Mouse (Mus musculus) hindbrain, embryonic 12.5 days (tissue): ENCODE measurements around the gene Fermt2. TPM values are rescaled to one million over a fixed set of nuclear protein-coding genes. Genes with fewer than 3 reads are reported as not detected.

ENCODE experiments used
- ATAC-seq: fragments of 200-750 bp; cut with Nextera tagmentation; 2 replicates; pipeline ENCODE4 v1.8.0; 2017; ENCODE audit warnings: moderate TSS enrichment; ENCODE audit not compliant: low FRiP score
- H3K27ac ChIP-seq: fragments of 300-500 bp; sonication (generic); 2 replicates; pipeline ENCODE4 v1.5.1; 2016; ENCODE audit warnings: mild to moderate bottlenecking
- H3K27me3 ChIP-seq: fragments of 300-500 bp; sonication (generic); 2 replicates; pipeline ENCODE4 v1.6.1; 2016; ENCODE audit warnings: mild to moderate bottlenecking
- H3K36me3 ChIP-seq: fragments of 300-500 bp; sonication (generic); 2 replicates; pipeline ENCODE4 v1.6.1; 2016; ENCODE audit warnings: mild to moderate bottlenecking
- H3K4me1 ChIP-seq: fragments of 300-500 bp; sonication (generic); 2 replicates; pipeline ENCODE4 v1.6.1; 2016
- H3K4me2 ChIP-seq: fragments of 300-500 bp; sonication (generic); replicated peaks from 2 replicates; pipeline ENCODE4 v1.6.1; 2016; ENCODE audit warnings: mild to moderate bottlenecking
- H3K4me3 ChIP-seq: fragments of 300-500 bp; sonication (generic); 2 replicates; pipeline ENCODE4 v1.5.1; 2016; ENCODE audit warnings: mild to moderate bottlenecking
- H3K9ac ChIP-seq: fragments of 300-500 bp; sonication (generic); 2 replicates; pipeline ENCODE4 v1.6.1; 2016; ENCODE audit warnings: mild to moderate bottlenecking, moderate library complexity
- H3K9me3 ChIP-seq: fragments of 300-500 bp; sonication (generic); replicated peaks from 2 replicates; pipeline ENCODE4 v1.6.1; 2016; ENCODE audit warnings: mild to moderate bottlenecking
- WGBS: fragments of 180-500 bp; shearing (Covaris S2); methylation state at CpG from one replicate; pipeline ENCODE4 v1.1.7; 2016; 5-methylcytosine and 5-hydroxymethylcytosine counted together
- polyA plus RNA-seq: library from polyadenylated mRNA; unstranded; fragments of >200 nt; fragmentation: Nextera tagmentation; extraction: Ambion mirVana; gene quantifications from 2 replicates; pipeline ENCODE4 v1.2.1, GENCODE M21; 2016

Gene Fermt2
- polyA plus RNA-seq, 1 experiment from 2014 or later, result 75.1 TPM

DNA sequence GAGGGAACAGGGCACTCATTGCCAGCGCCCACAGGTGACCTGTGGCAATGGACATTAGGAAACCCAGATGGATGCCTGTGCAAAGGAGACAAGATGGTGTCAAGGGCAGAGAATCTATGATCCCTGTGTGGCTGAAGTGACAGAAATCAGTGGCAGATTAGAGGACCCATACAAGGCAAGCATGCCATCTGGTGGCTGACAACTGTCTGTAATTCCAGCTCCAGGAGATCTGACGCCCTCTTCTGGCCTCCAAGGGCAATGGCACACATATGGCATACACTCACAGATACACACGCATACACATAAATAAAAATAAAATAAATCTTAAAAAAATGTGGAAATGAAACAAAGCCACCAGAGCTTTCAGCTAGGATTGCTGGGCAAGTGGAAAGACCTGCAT lies 18.2 kb upstream of the Fermt2 start:
- H3K9me3 ChIP-seq, result no peaks in the 10 kb centered on the region
- no peak for ATAC-seq
- no peaks in the 10 kb centered on the region for H3K4me1 ChIP-seq
- H3K4me3 ChIP-seq, result no peak overlapping the region
- no peaks in the 10 kb centered on the region for H3K36me3 ChIP-seq
- no peak overlapping the region for H3K9ac ChIP-seq
- no peak overlapping the region for H3K27ac ChIP-seq
- 78% methylated on average over 3 of the region's 3 CpGs for WGBS
- H3K27me3 ChIP-seq, result no peaks in the 10 kb centered on the region
- H3K4me2 ChIP-seq, result no peak overlapping the region

DNA sequence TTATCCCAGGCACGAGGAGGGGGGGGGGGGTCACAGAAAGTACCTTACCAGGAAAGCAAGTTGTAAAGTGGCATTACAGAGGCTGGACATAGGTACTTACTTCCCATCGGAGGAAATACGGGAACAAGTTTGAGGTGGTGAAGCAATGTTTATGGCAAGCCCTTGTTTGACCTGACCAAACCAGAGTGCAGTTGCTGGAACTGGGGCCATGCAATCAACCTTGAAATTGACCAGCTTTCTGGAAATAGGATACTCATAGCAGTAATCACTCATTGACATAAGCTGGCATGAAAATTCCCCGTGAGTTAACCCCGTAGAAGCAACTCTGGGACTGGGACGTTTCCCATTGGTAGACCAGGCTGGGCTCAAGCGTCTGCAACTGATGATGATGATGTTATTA lies 15.0 kb upstream of the Fermt2 start:
- H3K9me3 ChIP-seq, result no peaks in the 10 kb centered on the region

DNA sequence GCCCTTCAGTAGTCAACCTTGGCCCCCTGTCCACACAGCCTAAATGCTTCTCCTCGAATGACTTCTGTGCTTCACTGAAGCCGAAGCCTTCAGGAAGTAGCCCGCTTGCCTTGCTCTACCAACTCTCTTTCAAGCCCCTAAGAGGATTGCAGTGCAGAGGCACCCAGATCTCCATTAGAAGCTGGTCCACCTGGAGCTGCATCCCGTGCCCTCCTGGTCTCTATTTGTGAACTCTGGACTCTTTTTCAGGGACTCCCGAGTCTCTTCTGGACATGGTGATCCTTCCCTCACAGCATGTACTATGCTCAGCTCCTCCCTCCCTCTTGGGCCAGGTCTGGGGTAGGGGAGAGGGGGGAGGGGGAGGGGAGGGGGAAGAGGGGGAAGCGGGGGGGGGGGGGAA lies 14.1 kb upstream of the Fermt2 start:
- Histone ChIP-seq H3K9ac (no peak overlapping the region), H3K4me2 (no peak overlapping the region), H3K4me3 (no peak overlapping the region), H3K36me3 (no peaks in the 10 kb centered on the region), H3K4me1 (0 out of 2 replicates have a peak, but pooled peaks cover 2% of the 10 kb centered on the region), H3K9me3 (no peaks in the 10 kb centered on the region), H3K27ac (no peak overlapping the region), H3K27me3 (no peaks in the 10 kb centered on the region)
- no peak for ATAC-seq
- 86% methylated on average over 5 of the region's 6 CpGs for WGBS

More for the DNA sequence above, 15.0 kb upstream of the Fermt2 start:
- H3K4me3 ChIP-seq, result no peak overlapping the region
- no peak for ATAC-seq
- no peak overlapping the region for H3K27ac ChIP-seq
- no peaks in the 10 kb centered on the region for H3K36me3 ChIP-seq
- WGBS, result 91% methylated on average over 7 of the region's 7 CpGs
- no peaks in the 10 kb centered on the region for H3K27me3 ChIP-seq
- H3K4me2 ChIP-seq, result no peak overlapping the region
- H3K9ac ChIP-seq, result no peak overlapping the region
- 0 out of 2 replicates have a peak, but pooled peaks cover 2% of the 10 kb centered on the region for H3K4me1 ChIP-seq

GRCm38 (mm10) chr14:45539659-45540468 lies 9.9 kb upstream of the Fermt2 start:
- Histone ChIP-seq H3K9me3 (no peaks in the 10 kb centered on the region), H3K27me3 (no peaks in the 10 kb centered on the region), H3K27ac (peak overlapping the region; percentile 17; the same call in 1 of the 2 replicates), H3K4me1 (0 out of 2 replicates have a peak, but pooled peaks cover 2% of the 10 kb centered on the region), H3K9ac (no peak overlapping the region), H3K4me3 (no peak overlapping the region), H3K36me3 (no peaks in the 10 kb centered on the region), H3K4me2 (no peak overlapping the region)
- WGBS, result 46% methylated on average over 12 of the region's 12 CpGs
- ATAC-seq, result peak; percentile 72

GRCm38 (mm10) chr14:45530364-45531345 lies 737 bp upstream of the Fermt2 start:
- H3K9me3 ChIP-seq, result no peaks in the 10 kb centered on the region
- H3K4me3 ChIP-seq, result peak overlapping the region; percentile 82
- H3K27me3 ChIP-seq, result no peaks in the 10 kb centered on the region
- peak overlapping the region; percentile 61 for H3K4me2 ChIP-seq
- H3K9ac ChIP-seq, result peak overlapping the region; percentile 86
- H3K27ac ChIP-seq, result peak overlapping the region; percentile 95
- no peaks in the 10 kb centered on the region for H3K36me3 ChIP-seq
- H3K4me1 ChIP-seq, result peaks cover 20% of the 10 kb centered on the region
- WGBS, result under 1% methylated on average over 37 of the region's 37 CpGs
- ATAC-seq, result peak; percentile 49

DNA sequence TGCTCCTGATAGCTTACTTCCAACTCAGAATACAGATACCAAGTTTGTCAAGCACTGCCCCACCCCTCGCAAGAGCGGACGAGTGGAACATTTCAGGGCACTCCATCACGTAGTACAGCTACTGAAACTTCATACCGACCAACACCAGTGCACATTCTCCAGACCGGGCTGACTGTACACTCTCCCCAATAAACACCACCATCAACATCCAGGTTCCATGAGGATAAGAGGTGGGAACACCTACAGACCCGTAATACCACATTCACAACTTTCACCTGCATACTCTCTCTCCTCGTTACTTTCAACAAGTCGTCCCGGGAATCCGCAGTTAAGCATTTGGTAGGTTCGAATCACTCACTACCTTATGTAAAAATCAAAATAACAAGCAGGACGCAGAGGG lies 1.1 kb downstream of the Fermt2 start:
- Histone ChIP-seq H3K27me3 (no peaks in the 10 kb centered on the region), H3K4me2 (peak overlapping the region; percentile 61), H3K27ac (peak overlapping the region; percentile 95), H3K4me1 (peaks cover 20% of the 10 kb centered on the region), H3K9ac (peak overlapping the region; percentile 86), H3K9me3 (no peaks in the 10 kb centered on the region), H3K4me3 (peak overlapping the region; percentile 82), H3K36me3 (no peaks in the 10 kb centered on the region)
- ATAC-seq, result peak; percentile 9; the same call in 1 of the 2 replicates
- under 1% methylated on average over 13 of the region's 13 CpGs for WGBS

GRCm38 (mm10) chr14:45515771-45516170 lies 14.1 kb downstream of the Fermt2 start:
- no peaks in the 10 kb centered on the region for H3K27me3 ChIP-seq
- no peak overlapping the region for H3K9ac ChIP-seq
- no peak overlapping the region for H3K4me2 ChIP-seq
- no peak overlapping the region for H3K27ac ChIP-seq
- H3K9me3 ChIP-seq, result no peaks in the 10 kb centered on the region
- WGBS, result 87% methylated on average over 11 of the region's 11 CpGs
- no peaks in the 10 kb centered on the region for H3K36me3 ChIP-seq
- H3K4me3 ChIP-seq, result no peak overlapping the region
- no peak for ATAC-seq
- H3K4me1 ChIP-seq, result peaks cover 7% of the 10 kb centered on the region; the same call in 1 of the 2 replicates

DNA sequence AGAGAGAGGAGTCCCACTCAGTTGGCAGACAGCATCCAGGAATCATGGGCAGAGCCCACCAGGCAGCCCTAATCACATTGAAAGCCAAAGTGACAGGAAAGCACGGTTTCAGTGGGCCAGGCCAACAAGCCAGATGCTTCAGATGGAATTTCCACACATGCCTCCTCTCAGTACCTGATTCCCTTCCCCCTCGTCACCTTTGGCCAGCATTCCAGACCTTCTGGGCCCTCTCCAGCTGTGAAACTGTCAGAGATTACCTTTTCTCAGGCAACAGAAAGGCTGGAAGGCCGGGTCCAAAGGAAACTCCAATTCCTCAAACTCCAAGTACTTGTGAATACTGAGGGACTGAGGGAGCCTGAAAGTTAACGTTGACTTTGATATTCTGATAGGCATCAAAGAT lies 19.1 kb downstream of the Fermt2 start:
- no peak overlapping the region for H3K27ac ChIP-seq
- H3K27me3 ChIP-seq, result no peaks in the 10 kb centered on the region
- H3K4me2 ChIP-seq, result no peak overlapping the region
- H3K4me3 ChIP-seq, result no peak overlapping the region
- H3K36me3 ChIP-seq, result 0 out of 2 replicates have a peak, but pooled peaks cover 2% of the 10 kb centered on the region
- no peak overlapping the region for H3K9ac ChIP-seq
- no peak for ATAC-seq
- H3K9me3 ChIP-seq, result no peaks in the 10 kb centered on the region
- 52% methylated on average over 4 of the region's 4 CpGs for WGBS
- peaks cover 36% of the 10 kb centered on the region for H3K4me1 ChIP-seq

DNA sequence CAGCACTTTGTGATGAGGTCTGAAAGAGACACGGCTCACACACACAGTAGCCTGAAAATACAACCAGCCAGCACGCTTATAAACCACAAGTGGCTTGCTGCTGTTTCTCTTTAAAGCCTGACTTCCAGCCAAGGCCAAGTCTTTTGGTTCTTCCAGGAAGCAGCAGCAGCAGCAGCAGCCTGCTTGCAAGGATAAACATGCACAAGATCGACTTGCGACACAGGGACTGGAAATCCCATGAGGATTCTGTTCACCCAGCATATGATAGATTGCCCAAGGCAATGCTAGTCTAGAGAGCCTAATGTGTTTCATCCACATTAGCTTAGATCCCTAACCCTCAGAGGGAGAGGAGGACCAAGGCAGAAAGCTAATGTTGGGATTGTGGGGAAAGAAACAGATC lies 22.0 kb downstream of the Fermt2 start:
- no peak for ATAC-seq
- no peak overlapping the region for H3K4me3 ChIP-seq
- peak overlapping the region; percentile 5; the same call in 1 of the 2 replicates for H3K9ac ChIP-seq
- H3K36me3 ChIP-seq, result peaks cover 12% of the 10 kb centered on the region
- H3K27ac ChIP-seq, result peak overlapping the region; percentile 36
- peaks cover 33% of the 10 kb centered on the region for H3K4me1 ChIP-seq
- no peaks in the 10 kb centered on the region for H3K9me3 ChIP-seq
- no peaks in the 10 kb centered on the region for H3K27me3 ChIP-seq
- no peak overlapping the region for H3K4me2 ChIP-seq
- WGBS, result 54% methylated on average over 4 of the region's 4 CpGs

- Histone ChIP-seq H3K4me2 (no peak overlapping the region), H3K27me3 (no peaks in the 10 kb centered on the region), H3K36me3 (peaks cover 17% of the 10 kb centered on the region), H3K9ac (no peak overlapping the region), H3K4me3 (no peak overlapping the region), H3K4me1 (peaks cover 33% of the 10 kb centered on the region), H3K27ac (peak overlapping the region; percentile 36; the same call in 1 of the 2 replicates), H3K9me3 (no peaks in the 10 kb centered on the region)
- 76% methylated on average over 3 of the region's 3 CpGs for whole genome bisulfite sequencing
- ATAC-seq, result no peak
Measured at GRCm38 (mm10) chr14:45507447-45507846, 22.5 kb downstream of the Fermt2 start.

- Histone ChIP-seq H3K27ac (peak overlapping the region; percentile 36; the same call in 1 of the 2 replicates), H3K9me3 (no peaks in the 10 kb centered on the region), H3K9ac (no peak overlapping the region), H3K4me1 (peaks cover 33% of the 10 kb centered on the region), H3K4me3 (no peak overlapping the region), H3K4me2 (no peak overlapping the region), H3K36me3 (peaks cover 18% of the 10 kb centered on the region), H3K27me3 (no peaks in the 10 kb centered on the region)
- 0 out of 2 replicates have a peak, but pooled peaks have one; percentile 58 for ATAC-seq
- 30% methylated on average over 6 of the region's 6 CpGs for WGBS
Measured at GRCm38 (mm10) chr14:45507032-45507431, 22.9 kb downstream of the Fermt2 start.

GRCm38 (mm10) chr14:45506165-45506564 lies 23.8 kb downstream of the Fermt2 start:
- Histone ChIP-seq H3K4me3 (no peak overlapping the region), H3K27ac (no peak overlapping the region), H3K9me3 (no peaks in the 10 kb centered on the region), H3K27me3 (no peaks in the 10 kb centered on the region), H3K36me3 (peaks cover 18% of the 10 kb centered on the region), H3K4me2 (no peak overlapping the region), H3K4me1 (peaks cover 33% of the 10 kb centered on the region), H3K9ac (no peak overlapping the region)
- ATAC-seq, result no peak
- WGBS, result 93% methylated on average over 4 of the region's 4 CpGs
